Mouse (Mus musculus) limb, embryonic 12.5 days (tissue): ENCODE measurements around the gene Pdlim1. TPM values are rescaled to one million over a fixed set of nuclear protein-coding genes. Genes with fewer than 3 reads are reported as not detected.
A peak's percentile ranks its signal among the peaks of the same experiment; 100 is the strongest.

Experiments
- ATAC-seq: fragments of 200-750 bp; cut with Nextera tagmentation; 2 replicates; pipeline ENCODE4 v1.8.0; 2017; ENCODE audit warnings: low read depth, moderate TSS enrichment; ENCODE audit not compliant: insufficient number of reproducible peaks, insufficient read depth, low FRiP score, low TSS enrichment
- H3K27ac ChIP-seq: fragments of 300-500 bp; sonication (generic); 2 replicates; pipeline ENCODE4 v1.5.1; 2016; ENCODE audit warnings: mild to moderate bottlenecking, moderate library complexity
- H3K27me3 ChIP-seq: fragments of 300-500 bp; sonication (generic); 2 replicates; pipeline ENCODE4 v1.6.1; 2016; ENCODE audit warnings: mild to moderate bottlenecking, moderate library complexity
- H3K36me3 ChIP-seq: fragments of 300-500 bp; sonication (generic); 2 replicates; pipeline ENCODE4 v1.6.1; 2016; ENCODE audit warnings: mild to moderate bottlenecking, moderate library complexity
- H3K4me1 ChIP-seq: fragments of 300-500 bp; sonication (generic); replicated peaks from 2 replicates; pipeline ENCODE4 v1.6.1; 2016
- H3K4me2 ChIP-seq: fragments of 300-500 bp; sonication (generic); 2 replicates; pipeline ENCODE4 v1.6.1; 2016; ENCODE audit warnings: mild to moderate bottlenecking, moderate library complexity
- H3K4me3 ChIP-seq: fragments of 300-500 bp; sonication (generic); replicated peaks from 2 replicates; pipeline ENCODE4 v1.5.1; 2016; ENCODE audit warnings: mild to moderate bottlenecking
- H3K9ac ChIP-seq: fragments of 300-500 bp; sonication (generic); replicated peaks from 2 replicates; pipeline ENCODE4 v1.6.1; 2016; ENCODE audit warnings: mild to moderate bottlenecking, moderate library complexity
- H3K9me3 ChIP-seq: fragments of 300-500 bp; sonication (generic); 2 replicates; pipeline ENCODE4 v1.6.1; 2016; ENCODE audit warnings: mild to moderate bottlenecking, moderate library complexity
- WGBS: fragments of 180-500 bp; shearing (Covaris S2); methylation state at CpG from one replicate; pipeline ENCODE4 v1.1.7; 2016; 5-methylcytosine and 5-hydroxymethylcytosine counted together
- polyA plus RNA-seq: library from polyadenylated mRNA; unstranded; fragments of >200 nt; fragmentation: Nextera tagmentation; extraction: Ambion mirVana; gene quantifications from 2 replicates; pipeline ENCODE4 v1.2.1, GENCODE M21; 2016

The Pdlim1 gene
- polyA plus RNA-seq, 1 experiment from 2014 or later: 89.9 TPM

- Histone ChIP-seq H3K36me3 (no peaks in the 10 kb centered on the region), H3K27me3 (no peaks in the 10 kb centered on the region), H3K27ac (no peak overlapping the region), H3K9ac (no peak overlapping the region), H3K4me3 (no peak overlapping the region), H3K9me3 (no peaks in the 10 kb centered on the region), H3K4me2 (no peak overlapping the region), H3K4me1 (no peaks in the 10 kb centered on the region)
- 70% methylated on average over 4 of the region's 4 CpGs for WGBS
- no peak for ATAC-seq
Observed at GRCm38 (mm10) chr19:40257396-40257795, 14.2 kb downstream of the Pdlim1 start.

- H3K9ac ChIP-seq: no peak overlapping the region
Observed at GRCm38 (mm10) chr19:40256376-40257050, 15.1 kb downstream of the Pdlim1 start.

DNA sequence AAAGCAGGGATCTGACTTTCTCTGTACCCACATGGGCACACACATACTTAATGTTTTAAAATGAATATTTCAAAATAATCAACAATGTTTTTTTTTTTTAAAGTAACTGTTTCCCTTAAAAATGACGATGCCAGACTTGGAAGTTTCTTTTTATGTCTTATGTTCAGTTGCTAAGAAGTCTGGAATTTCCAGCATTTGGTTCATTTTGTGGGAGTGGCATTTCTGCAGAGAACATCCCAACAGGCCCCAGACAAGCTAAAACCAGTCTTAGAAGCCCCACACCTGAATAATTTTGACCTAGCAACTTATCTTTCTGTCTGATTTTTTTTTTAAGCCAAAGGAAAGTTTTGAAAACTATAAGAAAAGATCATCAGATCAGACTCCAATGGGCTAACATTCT, 16.1 kb downstream of the Pdlim1 start:
- H3K27me3 ChIP-seq: no peaks in the 10 kb centered on the region
- H3K4me2 ChIP-seq: no peak overlapping the region
- H3K4me3 ChIP-seq: no peak overlapping the region
- no peaks in the 10 kb centered on the region for H3K9me3 ChIP-seq
- no peak for ATAC-seq
- no peak overlapping the region for H3K9ac ChIP-seq
- H3K27ac ChIP-seq: no peak overlapping the region
- WGBS: 71% methylated on average over 1 of the region's 1 CpGs
- no peaks in the 10 kb centered on the region for H3K36me3 ChIP-seq
- no peaks in the 10 kb centered on the region for H3K4me1 ChIP-seq

More at GRCm38 (mm10) chr19:40256376-40257050, 15.1 kb downstream of the Pdlim1 start:
- no peaks in the 10 kb centered on the region for H3K4me1 ChIP-seq
- WGBS: 75% methylated on average over 2 of the region's 2 CpGs
- H3K27ac ChIP-seq: no peak overlapping the region
- ATAC-seq: no peak
- no peaks in the 10 kb centered on the region for H3K36me3 ChIP-seq
- H3K9me3 ChIP-seq: no peaks in the 10 kb centered on the region
- no peak overlapping the region for H3K4me2 ChIP-seq
- no peak overlapping the region for H3K4me3 ChIP-seq
- no peaks in the 10 kb centered on the region for H3K27me3 ChIP-seq

DNA sequence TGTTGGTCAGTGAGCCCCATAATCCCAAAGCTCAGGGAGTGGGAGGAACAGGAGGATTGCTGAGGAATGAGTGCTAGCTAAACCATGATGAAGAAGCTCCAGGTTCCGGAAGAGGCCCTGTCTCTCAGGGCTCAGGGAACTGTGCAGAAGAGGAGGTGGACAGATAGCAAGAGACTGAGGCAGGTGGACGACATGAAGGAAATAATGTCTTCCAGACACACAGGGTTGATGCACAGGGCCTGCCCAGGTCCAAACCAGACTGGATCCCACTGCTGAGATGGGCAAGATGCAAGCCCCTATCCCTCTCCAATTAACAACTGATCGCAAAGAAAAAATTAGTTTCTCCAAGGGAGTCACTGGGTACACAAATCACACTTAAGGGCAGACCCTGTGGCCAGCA, 16.9 kb downstream of the Pdlim1 start:
- H3K9ac ChIP-seq: no peak overlapping the region
- ATAC-seq: no peak
- H3K4me2 ChIP-seq: no peak overlapping the region
- no peaks in the 10 kb centered on the region for H3K27me3 ChIP-seq
- H3K9me3 ChIP-seq: no peaks in the 10 kb centered on the region
- H3K36me3 ChIP-seq: no peaks in the 10 kb centered on the region
- H3K4me3 ChIP-seq: no peak overlapping the region
- no peak overlapping the region for H3K27ac ChIP-seq
- no peaks in the 10 kb centered on the region for H3K4me1 ChIP-seq
- WGBS: 80% methylated on average over 3 of the region's 3 CpGs

DNA sequence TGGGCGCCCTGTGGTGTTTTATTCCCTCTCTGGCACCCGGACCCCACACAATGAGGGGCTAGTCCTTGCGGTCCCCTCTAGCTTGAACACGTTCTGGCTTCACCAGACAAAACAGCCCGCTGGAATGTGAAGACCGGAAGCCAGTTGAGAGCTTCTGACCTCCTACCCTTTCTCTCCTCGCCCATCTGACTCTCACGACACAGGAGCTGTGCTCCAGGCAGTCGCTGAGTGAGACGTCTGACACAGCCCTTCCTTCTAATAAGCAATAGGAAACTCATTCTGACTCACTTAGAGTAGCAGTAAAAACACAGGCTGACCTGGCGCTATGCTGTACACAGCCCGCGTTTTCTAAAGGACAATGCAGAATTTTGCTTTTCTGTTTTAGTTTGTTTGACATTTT, 17.9 kb downstream of the Pdlim1 start:
- no peak overlapping the region for H3K27ac ChIP-seq
- no peak overlapping the region for H3K4me3 ChIP-seq
- no peak overlapping the region for H3K4me2 ChIP-seq
- H3K36me3 ChIP-seq: no peaks in the 10 kb centered on the region
- H3K9ac ChIP-seq: no peak overlapping the region
- H3K9me3 ChIP-seq: no peaks in the 10 kb centered on the region
- H3K4me1 ChIP-seq: no peaks in the 10 kb centered on the region
- 59% methylated on average over 13 of the region's 13 CpGs for WGBS
- H3K27me3 ChIP-seq: no peaks in the 10 kb centered on the region
- no peak for ATAC-seq

GRCm38 (mm10) chr19:40251115-40251514, 20.5 kb downstream of the Pdlim1 start:
- Histone ChIP-seq H3K4me1 (no peaks in the 10 kb centered on the region), H3K27me3 (no peaks in the 10 kb centered on the region), H3K4me3 (no peak overlapping the region), H3K9ac (no peak overlapping the region), H3K9me3 (no peaks in the 10 kb centered on the region), H3K27ac (no peak overlapping the region), H3K4me2 (no peak overlapping the region), H3K36me3 (no peaks in the 10 kb centered on the region)
- no peak for ATAC-seq
- 92% methylated on average over 4 of the region's 4 CpGs for WGBS

DNA sequence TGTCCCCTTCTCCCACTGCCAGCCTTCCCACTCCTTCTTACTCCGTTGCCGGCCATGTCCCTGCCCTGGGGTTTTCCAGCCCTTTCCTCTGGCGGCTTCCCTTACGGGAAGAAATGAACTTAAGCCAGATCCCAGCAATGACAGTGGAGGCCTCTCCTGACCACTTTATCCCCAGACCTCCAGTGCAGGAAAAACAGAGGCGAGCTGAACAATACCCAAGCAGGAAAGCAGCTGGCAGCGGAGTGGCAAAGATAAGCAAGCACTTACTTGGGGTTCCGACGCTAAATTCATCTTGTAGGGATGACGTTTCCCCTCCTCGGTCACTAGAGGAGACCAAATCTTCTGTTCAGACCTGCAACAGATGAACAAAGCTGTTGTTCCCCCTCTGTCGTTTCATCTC, 22.3 kb downstream of the Pdlim1 start:
- ATAC-seq: no peak
- Histone ChIP-seq H3K27ac (no peak overlapping the region), H3K9ac (no peak overlapping the region), H3K36me3 (no peaks in the 10 kb centered on the region), H3K4me1 (no peaks in the 10 kb centered on the region), H3K9me3 (no peaks in the 10 kb centered on the region), H3K4me2 (no peak overlapping the region), H3K27me3 (no peaks in the 10 kb centered on the region), H3K4me3 (no peak overlapping the region)
- WGBS: 81% methylated on average over 11 of the region's 11 CpGs

GRCm38 (mm10) chr19:40248476-40248875, 23.2 kb downstream of the Pdlim1 start:
- Histone ChIP-seq H3K4me2 (no peak overlapping the region), H3K9ac (no peak overlapping the region), H3K4me1 (no peaks in the 10 kb centered on the region), H3K27ac (no peak overlapping the region), H3K27me3 (no peaks in the 10 kb centered on the region), H3K36me3 (no peaks in the 10 kb centered on the region), H3K4me3 (no peak overlapping the region), H3K9me3 (no peaks in the 10 kb centered on the region)
- ATAC-seq: no peak
- 93% methylated on average over 5 of the region's 5 CpGs for WGBS

- 62% methylated on average over 5 of the region's 5 CpGs for WGBS
Observed at GRCm38 (mm10) chr19:40247268-40247666, 24.4 kb downstream of the Pdlim1 start.

GRCm38 (mm10) chr19:40246646-40247267, 24.9 kb downstream of the Pdlim1 start:
- Histone ChIP-seq H3K4me3 (no peak overlapping the region), H3K27ac (no peak overlapping the region), H3K36me3 (no peaks in the 10 kb centered on the region), H3K4me2 (no peak overlapping the region), H3K9me3 (no peaks in the 10 kb centered on the region), H3K27me3 (no peaks in the 10 kb centered on the region), H3K9ac (no peak overlapping the region), H3K4me1 (no peaks in the 10 kb centered on the region)
- 81% methylated on average over 7 of the region's 7 CpGs for WGBS
- ATAC-seq: no peak

More at GRCm38 (mm10) chr19:40247268-40247666, 24.4 kb downstream of the Pdlim1 start:
- no peak overlapping the region for H3K4me2 ChIP-seq
- H3K36me3 ChIP-seq: no peaks in the 10 kb centered on the region
- no peak overlapping the region for H3K27ac ChIP-seq
- H3K27me3 ChIP-seq: no peaks in the 10 kb centered on the region
- H3K4me3 ChIP-seq: no peak overlapping the region
- H3K4me1 ChIP-seq: no peaks in the 10 kb centered on the region
- ATAC-seq: no peak
- H3K9me3 ChIP-seq: no peaks in the 10 kb centered on the region
- no peak overlapping the region for H3K9ac ChIP-seq

GRCm38 (mm10) chr19:40240838-40241689, 30.6 kb downstream of the Pdlim1 start:
- Histone ChIP-seq H3K4me1 (peaks cover 9% of the 10 kb centered on the region), H3K9me3 (no peaks in the 10 kb centered on the region), H3K9ac (no peak overlapping the region), H3K4me2 (no peak overlapping the region), H3K36me3 (no peaks in the 10 kb centered on the region), H3K4me3 (no peak overlapping the region), H3K27me3 (no peaks in the 10 kb centered on the region), H3K27ac (0 out of 2 replicates have a peak overlapping the region, but pooled peaks have one; percentile 35)
- ATAC-seq: no peak
- WGBS: 66% methylated on average over 14 of the region's 14 CpGs
